Mouse (Mus musculus) C2C12 (cell line): ENCODE data around the gene Rps6kc1.

Source experiments
- CEBPB ChIP-seq: IDR thresholded peaks from one replicate; pipeline ENCODE4 v1.6.1; 2011; ENCODE audit warnings: low read depth, mild to moderate bottlenecking, control low read depth, moderate library complexity
- CTCF ChIP-seq: IDR thresholded peaks from one replicate; pipeline ENCODE4 v1.5.1; 2011; ENCODE audit not compliant: control insufficient read depth, insufficient read depth, insufficient read length
- MAX ChIP-seq: IDR thresholded peaks from one replicate; pipeline ENCODE4 v1.6.1; 2011; ENCODE audit warnings: mild to moderate bottlenecking, control low read depth
- MYOG ChIP-seq: IDR thresholded peaks from one replicate; pipeline ENCODE4 v1.6.1; 2011; ENCODE audit not compliant: control insufficient read depth, insufficient read length; ENCODE audit errors: extremely low read depth
- USF1 ChIP-seq: IDR thresholded peaks from one replicate; pipeline ENCODE4 v1.6.1; 2011; ENCODE audit warnings: low read depth, mild to moderate bottlenecking, control low read depth, moderate library complexity

DNA sequence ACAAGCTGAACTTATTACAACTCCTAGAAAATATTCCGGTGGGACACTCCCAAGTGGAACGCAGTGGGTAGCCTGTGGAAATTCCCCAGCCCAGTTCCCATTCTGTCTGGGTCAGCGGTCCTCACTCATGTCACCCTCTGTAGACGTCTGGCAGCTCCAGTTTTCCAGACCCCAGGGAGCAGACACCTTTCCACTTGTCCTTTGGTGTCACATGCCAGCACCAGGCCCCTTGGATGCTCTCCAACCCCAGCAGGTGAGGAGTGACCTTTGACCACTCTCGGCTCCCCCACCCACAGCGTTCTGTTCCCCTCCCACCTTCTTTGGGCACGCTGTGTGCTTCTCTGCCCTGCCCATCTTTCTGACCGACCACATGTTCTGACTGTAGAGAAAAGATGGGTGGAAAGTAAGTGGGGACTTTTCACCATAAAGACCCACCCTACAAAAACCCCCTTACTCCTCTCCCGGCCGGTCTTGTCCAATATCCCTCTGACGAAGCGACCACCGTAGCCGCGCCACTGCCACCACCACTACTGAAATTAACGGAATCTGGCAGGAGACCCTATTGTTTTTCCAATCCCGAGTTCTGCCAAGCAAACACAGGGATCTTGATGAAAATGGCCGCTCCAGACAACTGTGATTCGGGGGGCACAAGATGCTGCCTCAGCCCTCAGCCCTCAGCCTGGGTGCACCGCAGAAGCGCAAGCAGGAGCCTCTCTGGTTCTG is 246.6 kb downstream of the Rps6kc1 start:
- no peak for TF ChIP-seq CTCF
- TF ChIP-seq MAX = no peak
- no peak for TF ChIP-seq MYOG
- no peak for TF ChIP-seq CEBPB
- no peak for TF ChIP-seq USF1
